In genomic region chr19:7521619-7522018, GRCm38 (mm10) we compare ENCODE assay signal across 22 mouse cellular contexts. TPM values are rescaled to one million over a fixed set of nuclear protein-coding genes. Genes with fewer than 3 reads are reported as not detected.
DNase-seq lines count a peak whose midpoint lies in the region; TF ChIP-seq lines count a peak whose summit lies in the region.
"Had no signal": no experiment of that assay in that cellular context is flagged by ENCODE, and none has a peak within 500 bp of the region (broad histone marks: within the 10 kb centered on the region; RNA-seq: fewer than 3 reads in every experiment).

No protein-coding gene starts in this region.

- H3K27me3 ChIP-seq in C2C12 (ENCODE audit: control insufficient read depth, insufficient read depth, insufficient read length) (no peaks in the 10 kb centered on the region), myocyte (ENCODE audit: control insufficient read depth, insufficient read depth, insufficient read length) (no peaks in the 10 kb centered on the region)
- H3K27me3 ChIP-seq: embryonic facial prominence, embryonic 13.5 days; embryonic facial prominence, embryonic 15.5 days; forebrain, embryonic 12.5 days had no signal

- no peak for TF ChIP-seq CTCF in C2C12 (IDR thresholded peaks at IDR 0.05; ENCODE audit: control insufficient read depth, insufficient read depth, insufficient read length)

- H3K79me3 ChIP-seq in C2C12 (ENCODE audit: low read depth): no peaks in the 10 kb centered on the region

- TF ChIP-seq POLR2A in myocyte (IDR thresholded peaks at IDR 0.05; ENCODE audit: insufficient read length, low read depth): no peak

- H3K79me2 ChIP-seq in C2C12 (ENCODE audit: control insufficient read depth, insufficient read depth) (no peaks in the 10 kb centered on the region), myocyte (ENCODE audit: control insufficient read depth, insufficient read depth) (no peaks in the 10 kb centered on the region)

- H3ac ChIP-seq in C2C12 (ENCODE audit: control insufficient read depth, insufficient read length, low read depth): no peak overlapping the region
- no peak overlapping the region for H3ac ChIP-seq in myocyte (ENCODE audit: control insufficient read depth, insufficient read length)

- no peak overlapping the region for H3K4me3 ChIP-seq in C2C12 (ENCODE audit: insufficient read depth, poor library complexity, severe bottlenecking)
- H3K4me3 ChIP-seq in myocyte: no peak overlapping the region
- H3K4me3 ChIP-seq: embryonic facial prominence, embryonic 13.5 days; embryonic facial prominence, embryonic 15.5 days; erythroblast, embryonic 14.5 days; forebrain, embryonic 10.5 days; forebrain, embryonic 12.5 days had no signal

- H3K36me3 ChIP-seq in C2C12 (ENCODE audit: control insufficient read depth, insufficient read depth): peaks cover 78% of the 10 kb centered on the region
- H3K36me3 ChIP-seq in myocyte (ENCODE audit: control insufficient read depth, insufficient read depth): peaks cover 67% of the 10 kb centered on the region

- peak; percentile 26 for DNase-seq in 416B (ENCODE audit: low read depth)
- DNase-seq in gonadal fat pad, adult 2 months (ENCODE audit: low read depth): peak; percentile 51
- DNase-seq in cerebellum, postnatal 4 days (ENCODE audit: low spot score in 2 of 2): no peak
- DNase-seq in frontal cortex, postnatal 14 days (ENCODE audit: low spot score in 2 of 2): no peak
- no peak for DNase-seq in MN1 (ENCODE audit: low spot score)
- DNase-seq: adrenal gland, adult 2 months; adrenal gland, postnatal 10 days; adrenal gland, postnatal 25 days; B cell, adult 2 months; cerebellum, adult 11-12 months; cerebellum, adult 2 months; cerebellum, adult 9-10 months; cerebellum, postnatal 10 days; cerebellum, postnatal 25 days; embryo, embryonic 11 days had no signal

- H3K4me2 ChIP-seq in myocyte (ENCODE audit: low read depth): no peak overlapping the region
- H3K4me2 ChIP-seq: embryonic facial prominence, embryonic 13.5 days; embryonic facial prominence, embryonic 15.5 days; forebrain, embryonic 12.5 days had no signal

TF ChIP-seq in C2C12, 6 proteins besides CTCF, POLR2A, EP300 and RAD21:
- peak; percentile 81 for TF ChIP-seq CEBPB (IDR thresholded peaks at IDR 0.05; ENCODE audit: low read depth)
- no peak for TF ChIP-seq USF1 (IDR thresholded peaks at IDR 0.05; ENCODE audit: low read depth)

TF ChIP-seq in myocyte, 11 proteins besides CTCF, POLR2A, EP300 and RAD21:
- no peak for TF ChIP-seq MAX (IDR thresholded peaks at IDR 0.05; ENCODE audit: low read depth)
- TF ChIP-seq CEBPB (IDR thresholded peaks at IDR 0.05; ENCODE audit: insufficient read depth, poor library complexity, severe bottlenecking): peak; percentile 82

RNA-seq across cellular contexts. Expression of gene Atl3, which starts 27.8 kb away (rescaled TPM):
- polyA plus RNA-seq in C2C12 (2012; fragmentation: generic; extraction: Trizol) (16.0 TPM), myocyte (2012; fragmentation: generic; extraction: Trizol) (14.4 TPM)
- polyA plus RNA-seq in gonadal fat pad, adult 2 months (2012; rRNA removed): 33.5 and 40.2 TPM in 2 replicates

RNA-seq across cellular contexts. Expression of gene Pla2g16, which starts 35.6 kb away (rescaled TPM):
- 17.2 TPM for polyA plus RNA-seq in C2C12 (2012; fragmentation: generic; extraction: Trizol)
- polyA plus RNA-seq in gonadal fat pad, adult 2 months (2012; rRNA removed): 104 and 159 TPM in 2 replicates
- polyA plus RNA-seq in myocyte (2012; fragmentation: generic; extraction: Trizol): 64.5 TPM

RNA-seq across cellular contexts. Expression of gene Rtn3, which starts 38.5 kb away (rescaled TPM):
- polyA plus RNA-seq in C2C12 (2012; fragmentation: generic; extraction: Trizol) (71.7 TPM), myocyte (2012; fragmentation: generic; extraction: Trizol) (65.7 TPM)
- polyA plus RNA-seq in gonadal fat pad, adult 2 months (2012; rRNA removed): 190 and 205 TPM in 2 replicates

Comparison
In these comparisons a context has a peak if more than half of its experiments do, and no peak if none do; other contexts are left out.
1. DNase-seq: peak in 416B (single experiment) and gonadal fat pad, adult 2 months (single experiment); none in cerebellum, postnatal 4 days (0 of 2), frontal cortex, postnatal 14 days (0 of 2) and MN1 (single experiment).